Mouse (Mus musculus): Measurements from ENCODE around the gene Clmn.

DNA sequence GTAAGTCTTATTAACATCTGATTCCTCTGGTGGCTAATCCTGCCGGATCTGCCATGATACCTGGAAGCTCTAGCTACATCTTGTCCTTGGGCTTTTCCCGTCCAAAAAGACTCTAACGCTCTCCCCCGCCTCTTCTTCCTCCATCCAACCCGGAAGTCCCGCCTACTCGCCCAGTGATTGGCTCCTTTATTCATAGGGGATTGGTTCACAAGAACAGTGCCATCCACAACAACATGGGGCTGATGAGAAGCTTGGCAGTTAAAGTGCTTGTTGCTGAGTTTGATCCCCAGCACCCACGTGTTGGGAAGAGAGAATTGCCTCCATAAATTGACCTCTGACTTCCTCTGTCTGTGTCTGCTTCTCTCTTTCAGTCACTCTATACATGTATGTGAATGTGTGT is 103.5 kb downstream of the Clmn start:
- TF ChIP-seq CTCF (IDR thresholded peaks at IDR 0.05; ENCODE audit: control insufficient read depth, insufficient read depth, low read length) (no peak), POLR2A (IDR thresholded peaks at IDR 0.05; ENCODE audit: borderline replicate concordance, control insufficient read depth, low read depth, low read length) (no peak)

Measured in bone marrow, adult 2 months (tissue).